ENCODE assay signal across 18 mouse cellular contexts in genomic region chr17:5280499-5281053, GRCm38 (mm10).
DNase-seq lines count a peak whose midpoint lies in the region; TF ChIP-seq lines count a peak whose summit lies in the region.
"Had no signal": no experiment of that assay in that cellular context is flagged by ENCODE, and none has a peak within 500 bp of the region (broad histone marks: within the 10 kb centered on the region; RNA-seq: fewer than 3 reads in every experiment).

No protein-coding gene starts in this region.

- no peak for TF ChIP-seq CTCF in layer of hippocampus, adult 2 months (conservative IDR thresholded peaks at IDR 0.05)

- peak overlapping the region; percentile 77 for H3K27ac ChIP-seq in layer of hippocampus, adult 2 months
- H3K27ac ChIP-seq: embryonic facial prominence, embryonic 15.5 days; forebrain, embryonic 15.5 days; hindbrain, embryonic 10.5 days; hindbrain, embryonic 14.5 days; intestine, embryonic 15.5 days had no signal

- DNase-seq in layer of hippocampus, adult 2 months (ENCODE audit: low spot score in 2 of 2): no peak
- no peak for DNase-seq in layer of hippocampus, adult 11-12 months (ENCODE audit: low spot score)
- DNase-seq in cerebellum, adult 8-10 months: peak; percentile 39
- DNase-seq in cerebellum, postnatal 14 days: peak; percentile 57 to 67
- DNase-seq in frontal cortex, postnatal 14 days (ENCODE audit: low spot score in 2 of 2): no peak
- no peak for DNase-seq in heart, adult 9 months (ENCODE audit: low spot score in 2 of 2)
- DNase-seq: adrenal gland, adult 2 months; adrenal gland, postnatal 25 days; embryo, embryonic 11 days; gastrocnemius, postnatal 10 days; heart, adult 18-20 months; kidney, adult 18-20 months had no signal

- H3K4me3 ChIP-seq in layer of hippocampus, adult 2 months: no peak overlapping the region
- H3K4me3 ChIP-seq: embryonic facial prominence, embryonic 15.5 days; forebrain, embryonic 15.5 days; heart, embryonic 12.5 days; hindbrain, embryonic 10.5 days; intestine, embryonic 15.5 days had no signal

Comparison
In these comparisons a context has a peak if more than half of its experiments do, and no peak if none do; other contexts are left out.
1. DNase-seq: peak in cerebellum, adult 8-10 months (single experiment) and cerebellum, postnatal 14 days (2 of 2); none in layer of hippocampus, adult 2 months (0 of 2), layer of hippocampus, adult 11-12 months (single experiment), frontal cortex, postnatal 14 days (0 of 2) and heart, adult 9 months (0 of 2).